Mouse (Mus musculus) retina, postnatal 7 days (tissue): ENCODE data around the gene U2surp.
A peak's percentile ranks its signal among the peaks of the same experiment; 100 is the strongest.
"Not testable (repeated sequence)": the region's sequence is repeated elsewhere in the genome, so short reads cannot be mapped to it uniquely, and the experiment has no call there.

ENCODE experiments used
- DNase-seq: peaks from one replicate; pipeline ENCODE4 v3.0.0-alpha.2; 2012; ENCODE audit warnings: low read depth, low spot score

Gene U2surp

GRCm38 (mm10) chr9:95469011-95469576, 42.7 kb downstream of the U2surp start:
- DNase-seq: not testable (repeated sequence)

- DNase-seq: no peak
These were observed 47.8 kb downstream of the U2surp start for GRCm38 (mm10) chr9:95464028-95464427.

- DNase-seq: no peak
These were observed 59.9 kb downstream of the U2surp start for GRCm38 (mm10) chr9:95451931-95452330.

GRCm38 (mm10) chr9:95450586-95450985, 61.2 kb downstream of the U2surp start:
- no peak for DNase-seq

GRCm38 (mm10) chr9:95442321-95442731, 69.5 kb downstream of the U2surp start:
- peak; percentile 9 for DNase-seq

GRCm38 (mm10) chr9:95437883-95438282, 73.9 kb downstream of the U2surp start:
- DNase-seq: no peak

DNA sequence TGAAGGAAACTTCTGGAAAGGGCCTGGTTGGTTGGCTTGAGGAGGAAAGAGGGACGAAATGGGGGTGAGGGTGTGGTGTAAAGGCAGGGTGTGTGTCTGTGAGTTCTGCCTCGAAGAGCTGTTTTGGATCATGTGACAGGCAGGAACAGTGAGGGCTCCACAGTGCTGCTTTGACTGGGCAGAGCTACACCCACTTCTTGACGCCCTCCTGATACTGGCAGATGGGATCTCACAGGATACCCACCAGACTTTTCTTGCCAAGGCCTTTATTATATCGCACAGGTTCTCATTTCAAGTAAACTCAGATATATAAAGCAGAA, 75.5 kb downstream of the U2surp start:
- DNase-seq: no peak

DNA sequence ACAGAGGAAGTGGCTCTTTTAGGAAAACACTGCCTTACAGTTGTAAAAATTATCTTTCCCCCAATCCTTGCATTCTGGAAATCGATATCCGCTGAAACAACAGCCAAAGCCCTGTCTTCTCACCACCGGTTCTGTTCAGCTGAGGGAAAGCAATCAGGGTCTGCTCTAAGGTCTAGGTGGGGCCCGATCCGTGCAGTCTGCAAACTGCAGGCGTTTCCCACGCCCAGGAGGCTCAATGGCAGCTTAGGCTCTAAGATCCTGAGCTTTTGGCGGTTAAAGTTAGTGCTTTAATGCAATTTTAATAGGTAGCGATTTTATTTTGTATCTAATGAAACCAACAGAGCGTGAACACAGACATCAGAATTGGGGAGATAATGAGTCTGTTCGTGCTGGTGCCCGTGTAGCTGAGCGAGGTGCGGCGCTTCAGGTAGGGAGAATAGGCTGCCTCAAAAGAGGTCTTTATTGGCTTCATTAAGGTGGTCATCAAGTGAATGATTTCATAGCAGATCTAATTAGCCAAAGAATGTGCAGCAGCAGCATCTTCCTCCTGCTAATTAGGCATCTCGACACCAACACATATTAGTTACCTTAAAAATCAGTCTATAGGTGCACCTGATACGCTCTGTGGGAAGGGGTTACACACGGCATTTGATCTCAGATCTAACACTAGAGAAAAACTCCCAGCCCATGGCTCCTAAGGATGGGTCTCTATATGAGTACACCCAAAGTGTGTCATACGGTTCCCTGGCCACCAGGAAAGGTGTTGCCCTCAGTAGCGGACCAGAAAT, 76.1 kb downstream of the U2surp start:
- DNase-seq: no peak

DNA sequence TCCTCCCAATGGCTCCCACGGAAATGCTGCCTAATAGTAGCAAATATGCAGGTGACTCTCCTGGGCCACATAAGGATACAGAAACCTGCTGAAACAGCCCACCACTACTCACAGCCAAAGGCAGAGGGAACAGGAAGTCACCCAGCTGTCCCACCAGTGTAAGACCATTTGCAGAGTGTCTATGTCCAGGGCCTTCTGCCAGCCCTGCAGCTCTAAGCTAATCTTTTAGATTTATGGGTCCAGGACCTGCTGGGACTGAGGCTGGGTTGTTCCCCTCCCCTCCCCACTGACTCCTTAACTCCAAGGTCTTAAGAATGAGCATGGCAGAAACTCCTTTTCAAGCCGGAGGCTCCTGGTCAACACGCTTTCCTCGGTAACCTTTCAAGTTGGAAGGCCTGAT, 83.5 kb downstream of the U2surp start:
- DNase-seq: no peak

DNA sequence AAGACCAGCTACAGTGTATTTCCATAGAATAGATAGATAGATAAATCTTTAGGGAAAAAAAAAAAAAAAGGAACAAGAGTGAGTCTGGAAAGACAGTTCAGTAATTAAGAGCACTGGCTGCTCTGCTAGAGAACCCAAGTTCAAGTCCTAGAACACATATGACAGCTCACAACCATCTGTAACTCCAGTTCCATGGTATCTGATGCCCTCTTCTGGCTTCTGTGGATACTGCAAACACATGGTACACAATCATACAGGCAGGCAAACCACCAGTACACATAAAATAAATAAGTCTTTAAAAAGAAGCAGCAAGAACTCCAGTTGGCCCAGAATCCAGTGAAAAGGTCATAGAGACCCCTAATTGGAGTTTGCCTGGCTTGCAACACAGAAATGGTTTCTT, 97.9 kb downstream of the U2surp start:
- DNase-seq: no peak

GRCm38 (mm10) chr9:95412047-95412446, 99.7 kb downstream of the U2surp start:
- no peak for DNase-seq

- no peak for DNase-seq
These were observed 104.1 kb downstream of the U2surp start for GRCm38 (mm10) chr9:95407586-95408220.
